Mouse (Mus musculus) CH12.LX (cell line): ENCODE measurements around the gene Pus10. TPM values are rescaled to one million over a fixed set of nuclear protein-coding genes. Genes with fewer than 3 reads are reported as not detected.

Experiments
- DNase-seq: peaks from one replicate; pipeline ENCODE4 v3.0.0-alpha.2; 2013; ENCODE audit errors: extremely low read depth
- H3K27ac ChIP-seq: 2 replicates; pipeline ENCODE4 v1.5.1; 2012; ENCODE audit warnings: low read depth, mild to moderate bottlenecking, control low read depth, moderate library complexity; ENCODE audit not compliant: insufficient read depth
- H3K27me3 ChIP-seq: replicated peaks from 2 replicates; pipeline ENCODE3; 2012; ENCODE audit warnings: inconsistent platforms
- H3K36me3 ChIP-seq, 2 experiments: replicated peaks in 1 of 2; 2 replicates each; pipeline versions ENCODE3 to v1.6.1; 2012; ENCODE audit warnings: inconsistent platforms in 1 of 2, low read length in 1 of 2, mild to moderate bottlenecking in 1 of 2, mixed read lengths in 1 of 2, moderate library complexity in 1 of 2; ENCODE audit not compliant: control insufficient read depth in 1 of 2, insufficient read depth in 1 of 2
- H3K4me1 ChIP-seq, 2 experiments: 2 replicates each; pipeline ENCODE4 v1.6.1; 2012; ENCODE audit warnings: inconsistent platforms in 1 of 2, moderate library complexity in 1 of 2; ENCODE audit not compliant: insufficient read depth in 2 of 2, control insufficient read depth in 1 of 2
- H3K4me2 ChIP-seq: 2 replicates; pipeline ENCODE4 v1.6.1; 2012; ENCODE audit warnings: low read depth, mild to moderate bottlenecking, control low read depth; ENCODE audit not compliant: poor library complexity, insufficient read depth, severe bottlenecking
- H3K4me3 ChIP-seq, 3 experiments: fragments of 150-350 bp in 1 of 3; sonication (generic) in 1 of 3; replicated peaks in 1 of 3; 2 replicates each; pipeline versions ENCODE3 to v1.5.1; 2011 to 2012; ENCODE audit warnings: low read depth in 2 of 3, low read length in 2 of 3, mild to moderate bottlenecking in 2 of 3, moderate library complexity in 2 of 3, control low read depth in 1 of 3, improper control_type of control experiment in 1 of 3, inconsistent platforms in 1 of 3, mixed read lengths in 1 of 3; ENCODE audit not compliant: poor library complexity in 1 of 3
- H3K79me2 ChIP-seq: replicated peaks from 2 replicates; pipeline ENCODE4 v1.6.1; 2012; ENCODE audit warnings: mild to moderate bottlenecking, moderate library complexity; ENCODE audit not compliant: control insufficient read depth, poor library complexity, insufficient read depth, severe bottlenecking; ENCODE audit errors: extremely low read depth
- H3K9ac ChIP-seq: 2 replicates; pipeline ENCODE4 v1.6.1; 2012; ENCODE audit warnings: low read depth, mild to moderate bottlenecking, control low read depth, moderate library complexity; ENCODE audit not compliant: insufficient read depth
- H3K9me3 ChIP-seq: replicated peaks from 2 replicates; pipeline ENCODE3; 2012; ENCODE audit warnings: low read length, inconsistent platforms, mixed read lengths
- BHLHE40 ChIP-seq: IDR thresholded peaks from 2 replicates; pipeline ENCODE4 v1.6.1; 2011; ENCODE audit warnings: mild to moderate bottlenecking, low read depth, low read length, improper control_type of control experiment
- CHD1 ChIP-seq: IDR thresholded peaks from 2 replicates; pipeline ENCODE4 v1.6.1; 2012; ENCODE audit warnings: low read depth, low read length, improper control_type of control experiment, inconsistent platforms
- CHD2 ChIP-seq: IDR thresholded peaks from 2 replicates; pipeline ENCODE4 v1.6.1; 2011; ENCODE audit warnings: low read length, improper control_type of control experiment
- CTCF ChIP-seq, 2 experiments: IDR thresholded peaks in 1 of 2; conservative IDR thresholded peaks in 1 of 2; 2 replicates each; pipeline ENCODE4 v1.5.1; 2011 to 2012; ENCODE audit warnings: low read depth in 2 of 2, low read length in 2 of 2, improper control_type of control experiment in 1 of 2, inconsistent platforms in 1 of 2, mild to moderate bottlenecking in 1 of 2, moderate library complexity in 1 of 2
- E2F4 ChIP-seq: IDR thresholded peaks from 2 replicates; pipeline ENCODE4 v1.6.1; 2011; ENCODE audit warnings: low read depth, low read length, improper control_type of control experiment; ENCODE audit not compliant: insufficient replicate concordance
- ELF1 ChIP-seq: IDR thresholded peaks from 2 replicates; pipeline ENCODE4 v1.6.1; 2014; ENCODE audit warnings: low read depth, mild to moderate bottlenecking, inconsistent platforms, low read length, improper control_type of control experiment
- EP300 ChIP-seq: IDR thresholded peaks from 2 replicates; pipeline ENCODE4 v1.6.1; 2011; ENCODE audit warnings: low read length, improper control_type of control experiment
- ETS1 ChIP-seq: conservative IDR thresholded peaks from 2 replicates; pipeline ENCODE4 v1.6.1; 2012; ENCODE audit warnings: low read depth, mild to moderate bottlenecking, inconsistent platforms, low read length, improper control_type of control experiment, moderate library complexity
- GABPA ChIP-seq: IDR thresholded peaks from 2 replicates; pipeline ENCODE4 v1.6.1; 2012; ENCODE audit warnings: low read depth, low read length, improper control_type of control experiment, inconsistent platforms; ENCODE audit not compliant: insufficient replicate concordance
- IRF4 ChIP-seq: IDR thresholded peaks from 2 replicates; pipeline ENCODE4 v1.6.1; 2014; ENCODE audit warnings: low read depth, mild to moderate bottlenecking, inconsistent platforms, low read length, improper control_type of control experiment
- JUND ChIP-seq: conservative IDR thresholded peaks from 2 replicates; pipeline ENCODE4 v1.6.1; 2011; ENCODE audit warnings: low read depth, low read length, improper control_type of control experiment
- KAT2A ChIP-seq: IDR thresholded peaks from 2 replicates; pipeline ENCODE4 v1.6.1; 2012; ENCODE audit warnings: low read length, improper control_type of control experiment, inconsistent platforms; ENCODE audit not compliant: insufficient replicate concordance
- MAFK ChIP-seq: IDR thresholded peaks from 2 replicates; pipeline ENCODE4 v1.6.1; 2011; ENCODE audit warnings: low read length, improper control_type of control experiment; ENCODE audit not compliant: insufficient replicate concordance
- MAX ChIP-seq: IDR thresholded peaks from 2 replicates; pipeline ENCODE4 v1.6.1; 2011; ENCODE audit warnings: low read length, improper control_type of control experiment
- MAZ ChIP-seq: IDR thresholded peaks from 2 replicates; pipeline ENCODE4 v1.6.1; 2012; ENCODE audit warnings: low read depth, mild to moderate bottlenecking, inconsistent platforms, low read length, improper control_type of control experiment, moderate library complexity
- MEF2A ChIP-seq: IDR thresholded peaks from 2 replicates; pipeline ENCODE4 v1.6.1; 2014; ENCODE audit warnings: low read depth, mild to moderate bottlenecking, inconsistent platforms, low read length, improper control_type of control experiment, borderline replicate concordance
- MXI1 ChIP-seq: IDR thresholded peaks from 2 replicates; pipeline ENCODE4 v1.6.1; 2011; ENCODE audit warnings: mild to moderate bottlenecking, low read depth, low read length, improper control_type of control experiment
- NRF1 ChIP-seq: IDR thresholded peaks from 2 replicates; pipeline ENCODE4 v1.6.1; 2014; ENCODE audit warnings: low read depth, mild to moderate bottlenecking, inconsistent platforms, low read length, improper control_type of control experiment, moderate library complexity
- PAX5 ChIP-seq: IDR thresholded peaks from 2 replicates; pipeline ENCODE4 v1.6.1; 2012; ENCODE audit warnings: low read length, inconsistent platforms, mixed read lengths
- POLR2A ChIP-seq: IDR thresholded peaks from 2 replicates; pipeline ENCODE4 v1.6.1; 2011; ENCODE audit warnings: low read depth, mild to moderate bottlenecking, improper control_type of control experiment, low read length
- POLR2AphosphoS2 ChIP-seq: IDR thresholded peaks from 2 replicates; pipeline ENCODE4 v1.6.1; 2011; ENCODE audit warnings: low read depth, low read length, improper control_type of control experiment
- RCOR1 ChIP-seq: conservative IDR thresholded peaks from 2 replicates; pipeline ENCODE4 v1.6.1; 2012; ENCODE audit warnings: low read depth, mild to moderate bottlenecking, inconsistent platforms, low read length, improper control_type of control experiment
- SIN3A ChIP-seq: IDR thresholded peaks from 2 replicates; pipeline ENCODE4 v1.6.1; 2012; ENCODE audit warnings: low read length, improper control_type of control experiment, inconsistent platforms
- SMC3 ChIP-seq: IDR thresholded peaks from 2 replicates; pipeline ENCODE4 v1.6.1; 2011; ENCODE audit warnings: low read depth, low read length, improper control_type of control experiment
- TBP ChIP-seq: conservative IDR thresholded peaks from 2 replicates; pipeline ENCODE4 v1.6.1; 2011; ENCODE audit warnings: low read depth, low read length, improper control_type of control experiment
- TCF12 ChIP-seq: IDR thresholded peaks from 2 replicates; pipeline ENCODE4 v1.6.1; 2014; ENCODE audit warnings: low read depth, mild to moderate bottlenecking, inconsistent platforms, low read length, improper control_type of control experiment
- UBTF ChIP-seq: IDR thresholded peaks from 2 replicates; pipeline ENCODE4 v1.6.1; 2012; ENCODE audit warnings: low read depth, mild to moderate bottlenecking, inconsistent platforms, low read length, improper control_type of control experiment, moderate library complexity
- USF1 ChIP-seq: IDR thresholded peaks from 2 replicates; pipeline ENCODE4 v1.6.1; 2014; ENCODE audit warnings: low read depth, mild to moderate bottlenecking, inconsistent platforms, low read length, improper control_type of control experiment
- ZKSCAN1 ChIP-seq: IDR thresholded peaks from 2 replicates; pipeline ENCODE4 v1.6.1; 2012; ENCODE audit warnings: low read depth, inconsistent platforms, low read length, improper control_type of control experiment, borderline replicate concordance
- ZMIZ1 ChIP-seq: IDR thresholded peaks from 2 replicates; pipeline ENCODE4 v1.6.1; 2012; ENCODE audit warnings: low read depth, mild to moderate bottlenecking, inconsistent platforms, low read length, improper control_type of control experiment
- ZNF384 ChIP-seq: IDR thresholded peaks from 2 replicates; pipeline ENCODE4 v1.6.1; 2012; ENCODE audit warnings: low read depth, low read length, improper control_type of control experiment, inconsistent platforms
- dilution Hi-C: fragments of 300-500 bp; cut with MboI; formaldehyde crosslinking; loops from 2 replicates; pipeline ENCODE4 v1.14.3; 2020; ENCODE audit warnings: low sequenced_read_pairs; ENCODE audit not compliant: extremely low pct_unique_long_range_greater_than_20kb, extremely low pct_ligation_motif_present
- in situ Hi-C: fragments of 300-500 bp; cut with MboI; formaldehyde crosslinking; loops from 3 replicates; pipeline ENCODE4 v1.14.3; 2019; ENCODE audit warnings: low sequenced_read_pairs, low pct_ligation_motif_present, low pct_unique_long_range_greater_than_20kb, mixed read lengths
- polyA plus RNA-seq: library from polyadenylated mRNA; unstranded; fragments of >175 nt; gene quantifications from 2 replicates; pipeline ENCODE4 v1.2.1, GENCODE M21; 2012; ENCODE audit warnings: low read depth; ENCODE audit not compliant: insufficient read length
- total RNA-seq, 2 experiments: library from RNA; depleted of rRNA; stranded (reverse); fragments of 300-350 nt in 1 of 2; fragments of >200 nt in 1 of 2; gene quantifications; 2 replicates each; pipeline ENCODE4 v1.2.3; 2012 to 2014

Gene Pus10
- total and polyA plus RNA-seq, 3 experiments: 57.6 to 113 (median 92.3) TPM

DNA sequence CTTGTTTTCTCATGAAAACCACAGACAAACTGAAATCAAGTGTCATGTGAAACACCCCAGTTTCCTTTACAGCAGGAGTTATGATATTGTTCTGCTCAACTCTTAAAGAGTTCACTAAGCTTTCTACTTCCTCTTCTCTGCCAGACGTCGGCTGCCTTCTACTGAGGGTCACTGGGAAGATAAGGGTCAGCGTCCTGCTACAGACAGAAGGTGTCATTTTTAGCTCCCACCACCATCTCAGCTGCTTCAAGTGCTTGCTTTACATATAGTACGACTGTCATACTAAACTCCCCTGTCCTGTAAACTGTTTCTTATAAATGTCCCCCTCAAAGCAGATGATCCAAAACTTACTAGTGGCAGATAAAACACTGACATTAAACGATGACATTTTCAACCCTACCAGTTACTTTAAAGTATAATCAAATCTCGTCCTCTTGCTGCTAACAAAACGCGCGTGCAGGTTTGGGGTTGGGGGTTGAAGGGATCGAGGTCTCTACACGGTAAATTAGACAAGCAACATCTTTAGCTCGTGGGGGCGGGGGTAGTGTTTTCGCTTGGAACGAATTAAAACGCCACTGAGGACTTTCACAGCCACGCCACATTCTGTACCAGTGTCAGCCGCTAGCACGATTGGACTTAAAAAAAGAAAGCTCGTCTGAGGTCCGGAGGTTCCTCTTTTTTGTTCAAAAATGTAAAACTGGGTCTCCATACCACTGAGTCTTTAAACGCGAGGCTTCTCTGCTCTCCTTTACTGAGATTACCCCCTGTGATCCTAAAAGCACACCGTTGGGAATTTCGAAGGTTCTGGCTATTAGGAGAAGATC lies 104.4 kb downstream of the Pus10 start:
- TF ChIP-seq SIN3A (peak; percentile 88), ELF1 (0 out of 2 replicates have a peak, but pooled peaks have one; percentile 40), MXI1 (peak; percentile 71), CHD1 (peak; percentile 96), ZNF384 (peak; percentile 58; the same call in 1 of the 2 replicates), EP300 (peak; percentile 46), ZKSCAN1 (no peak), KAT2A (no peak), UBTF (peak; percentile 83), E2F4 (peak; percentile 41; the same call in 1 of the 2 replicates), MEF2A (peak; percentile 37; the same call in 1 of the 2 replicates), TCF12 (no peak; the same call in none of the 2 replicates), USF1 (no peak; the same call in 1 of the 2 replicates), ZMIZ1 (peak; percentile 73), POLR2AphosphoS2 (peak; percentile 60; the same call in 1 of the 2 replicates), CHD2 (peak; percentile 71), NRF1 (0 out of 2 replicates have a peak, but pooled peaks have one; percentile 43), RCOR1 (peak; percentile 72; the same call in 1 of the 2 replicates), BHLHE40 (peak; percentile 68), IRF4 (peak; percentile 65; the same call in 1 of the 2 replicates), MAFK (peak; percentile 53; the same call in 1 of the 2 replicates), TBP (peak; percentile 92), SMC3 (peak; percentile 2), PAX5 (no peak), ETS1 (peak; percentile 79; the same call in 1 of the 2 replicates), MAZ (peak; percentile 31; the same call in 1 of the 2 replicates), JUND (0 out of 2 replicates have a peak, but pooled peaks have one; percentile 44), GABPA (no peak), MAX (peak; percentile 54), POLR2A (peak; percentile 63), CTCF (conservative IDR thresholded peaks at IDR 0.05 in 1 of 2, IDR thresholded peaks at IDR 0.05 in 1 of 2; ENCODE audit: low read depth in 2 of 2, low read length in 2 of 2) (no peak)
- TF ChIP-seq, all 38 proteins: peak for 24
- peaks cover 2 to 37% of the 10 kb centered on the region in 2 experiments; a peak in 2 of 4 replicates for H3K4me1 ChIP-seq
- peak; percentile 88 for DNase-seq
- H3K9me3 ChIP-seq: peaks cover 10% of the 10 kb centered on the region
- H3K27ac ChIP-seq: peak overlapping the region; percentile 97
- no peaks in the 10 kb centered on the region for H3K27me3 ChIP-seq
- dilution Hi-C loops (no loop called here), in situ Hi-C loops (no loop called here)
- peaks cover 0 to 3% of the 10 kb centered on the region in 2 experiments for H3K36me3 ChIP-seq
- H3K4me2 ChIP-seq: 0 out of 2 replicates have a peak overlapping the region, but pooled peaks have one; percentile 19
- H3K4me3 ChIP-seq: peak overlapping the region; percentile 82 to 86 (median 86)
- H3K79me2 ChIP-seq: peaks cover 31% of the 10 kb centered on the region
- H3K9ac ChIP-seq: peak overlapping the region; percentile 98
